Mouse (Mus musculus): Measurements from ENCODE around the gene Arhgef28. TPM values are rescaled to one million over a fixed set of nuclear protein-coding genes. Genes with fewer than 3 reads are reported as not detected.

Arhgef28 gene
- total and polyA plus RNA-seq, 3 experiments, result 0.11 TPM; not detected in 2

DNA sequence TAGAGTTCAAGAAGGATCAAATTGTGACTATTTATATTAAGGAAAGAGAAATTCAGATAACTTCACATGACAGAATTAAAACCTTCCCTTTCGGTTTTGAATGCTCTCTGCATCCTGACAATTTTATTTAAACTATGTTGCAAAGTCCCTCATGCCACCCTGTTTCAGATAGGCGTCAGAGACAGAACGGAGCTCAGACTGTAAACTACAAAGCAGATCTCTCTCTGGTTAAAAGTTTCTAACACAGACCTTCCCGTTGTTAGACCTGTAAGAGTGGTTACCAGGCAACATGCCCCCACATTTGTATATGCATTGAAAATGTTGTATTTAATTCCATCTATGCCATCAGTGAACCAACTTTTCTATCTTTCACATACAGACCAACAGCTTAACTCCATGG lies 246.1 kb downstream of the Arhgef28 start:
- H3K4me1 ChIP-seq (ENCODE audit: insufficient read depth, low read depth, low read length), result no peaks in the 10 kb centered on the region
- H3K36me3 ChIP-seq (replicated peaks), result no peaks in the 10 kb centered on the region
- H3K27me3 ChIP-seq (ENCODE audit: insufficient read depth, low read length), result peaks cover 12% of the 10 kb centered on the region; the same call in 1 of the 2 replicates
- no peaks in the 10 kb centered on the region for H3K9me3 ChIP-seq (replicated peaks)
- DNase-seq (ENCODE audit: low spot score), result no peak
- no peak for TF ChIP-seq POLR2AphosphoS5 (IDR thresholded peaks at IDR 0.05; ENCODE audit: insufficient replicate concordance, low read depth, low read length)
- TF ChIP-seq TAL1 (conservative IDR thresholded peaks at IDR 0.05; ENCODE audit: low read depth, low read length), result no peak
- no peak for TF ChIP-seq GATA1 (IDR thresholded peaks at IDR 0.05; ENCODE audit: borderline replicate concordance, low read length)
- no peak for TF ChIP-seq CTCF (IDR thresholded peaks at IDR 0.05; ENCODE audit: low read depth, low read length)
- TF ChIP-seq GATA2 (IDR thresholded peaks at IDR 0.05; ENCODE audit: borderline replicate concordance, low read depth, low read length), result no peak
- no peak for ATAC-seq (ENCODE audit: extremely low read depth, insufficient number of reproducible peaks, low FRiP score, poor library complexity, severe bottlenecking)
- no peak overlapping the region for H3K4me3 ChIP-seq (ENCODE audit: low read depth, low read length)

DNA sequence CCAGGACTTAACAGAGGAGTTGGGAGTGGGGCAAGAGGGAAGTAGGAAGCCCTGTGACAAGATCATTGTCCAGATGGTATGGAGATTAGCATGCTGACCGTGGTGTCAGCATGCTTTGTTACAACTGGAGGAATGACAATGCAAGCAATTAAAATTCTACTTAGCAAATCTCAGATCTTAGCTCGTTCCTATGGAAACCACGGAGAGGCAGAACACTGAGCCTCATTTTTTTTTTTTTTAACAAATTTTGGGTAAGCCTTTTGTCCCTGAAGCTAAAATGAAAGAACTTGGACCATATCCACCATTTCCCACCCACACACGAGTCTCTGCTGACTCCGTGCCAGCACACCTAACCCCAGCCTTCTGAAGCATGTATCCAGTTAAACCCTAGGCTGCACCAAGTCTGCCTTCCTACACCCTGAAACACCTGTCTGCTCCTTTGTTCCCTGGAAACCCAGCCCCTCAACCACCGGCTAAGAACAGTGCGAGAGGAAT lies 246.8 kb downstream of the Arhgef28 start:
- ATAC-seq (ENCODE audit: extremely low read depth, insufficient number of reproducible peaks, low FRiP score, poor library complexity, severe bottlenecking), result no peak
- Histone ChIP-seq H3K36me3 (replicated peaks) (no peaks in the 10 kb centered on the region), H3K4me1 (ENCODE audit: insufficient read depth, low read depth, low read length) (no peaks in the 10 kb centered on the region), H3K27me3 (ENCODE audit: insufficient read depth, low read length) (peaks cover 12% of the 10 kb centered on the region; the same call in 1 of the 2 replicates), H3K9me3 (replicated peaks) (no peaks in the 10 kb centered on the region), H3K4me3 (ENCODE audit: low read depth, low read length) (no peak overlapping the region)
- no peak for DNase-seq (ENCODE audit: low spot score)
- no peak for TF ChIP-seq TAL1 (conservative IDR thresholded peaks at IDR 0.05; ENCODE audit: low read depth, low read length)
- no peak for TF ChIP-seq GATA2 (IDR thresholded peaks at IDR 0.05; ENCODE audit: borderline replicate concordance, low read depth, low read length)
- TF ChIP-seq CTCF (IDR thresholded peaks at IDR 0.05; ENCODE audit: low read depth, low read length), result no peak
- no peak for TF ChIP-seq GATA1 (IDR thresholded peaks at IDR 0.05; ENCODE audit: borderline replicate concordance, low read length)
- TF ChIP-seq POLR2AphosphoS5 (IDR thresholded peaks at IDR 0.05; ENCODE audit: insufficient replicate concordance, low read depth, low read length), result no peak

DNA sequence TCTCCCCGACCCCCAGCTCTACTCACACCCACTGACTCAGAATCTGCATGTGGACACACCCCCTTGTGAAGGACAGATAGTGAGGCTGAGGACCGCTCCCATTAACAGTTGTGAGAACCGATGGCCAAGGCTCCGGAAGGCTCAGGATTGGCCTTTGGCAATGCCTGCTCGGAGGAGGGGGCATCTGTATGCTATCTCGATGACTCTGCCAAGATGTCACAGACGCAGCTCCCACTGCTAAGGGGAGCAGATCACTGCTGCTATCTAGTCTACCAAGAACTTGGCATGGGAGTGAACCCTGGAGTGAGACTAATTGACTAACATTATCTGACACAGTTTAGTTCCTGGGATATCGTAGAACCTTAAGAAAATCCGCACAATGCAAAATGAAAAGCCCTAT lies 250.5 kb downstream of the Arhgef28 start:
- ATAC-seq (ENCODE audit: extremely low read depth, insufficient number of reproducible peaks, low FRiP score, poor library complexity, severe bottlenecking) (no peak), DNase-seq (ENCODE audit: low spot score) (no peak)
- TF ChIP-seq TAL1 (conservative IDR thresholded peaks at IDR 0.05; ENCODE audit: low read depth, low read length) (no peak), CTCF (IDR thresholded peaks at IDR 0.05; ENCODE audit: low read depth, low read length) (no peak), GATA2 (IDR thresholded peaks at IDR 0.05; ENCODE audit: borderline replicate concordance, low read depth, low read length) (no peak), POLR2AphosphoS5 (IDR thresholded peaks at IDR 0.05; ENCODE audit: insufficient replicate concordance, low read depth, low read length) (no peak), GATA1 (IDR thresholded peaks at IDR 0.05; ENCODE audit: borderline replicate concordance, low read length) (no peak)
- peaks cover 13% of the 10 kb centered on the region for H3K27me3 ChIP-seq (ENCODE audit: insufficient read depth, low read length)
- H3K36me3 ChIP-seq (replicated peaks), result no peaks in the 10 kb centered on the region
- H3K9me3 ChIP-seq (replicated peaks), result no peaks in the 10 kb centered on the region
- no peak overlapping the region for H3K4me3 ChIP-seq (ENCODE audit: low read depth, low read length)
- H3K4me1 ChIP-seq (ENCODE audit: insufficient read depth, low read depth, low read length), result no peaks in the 10 kb centered on the region

DNA sequence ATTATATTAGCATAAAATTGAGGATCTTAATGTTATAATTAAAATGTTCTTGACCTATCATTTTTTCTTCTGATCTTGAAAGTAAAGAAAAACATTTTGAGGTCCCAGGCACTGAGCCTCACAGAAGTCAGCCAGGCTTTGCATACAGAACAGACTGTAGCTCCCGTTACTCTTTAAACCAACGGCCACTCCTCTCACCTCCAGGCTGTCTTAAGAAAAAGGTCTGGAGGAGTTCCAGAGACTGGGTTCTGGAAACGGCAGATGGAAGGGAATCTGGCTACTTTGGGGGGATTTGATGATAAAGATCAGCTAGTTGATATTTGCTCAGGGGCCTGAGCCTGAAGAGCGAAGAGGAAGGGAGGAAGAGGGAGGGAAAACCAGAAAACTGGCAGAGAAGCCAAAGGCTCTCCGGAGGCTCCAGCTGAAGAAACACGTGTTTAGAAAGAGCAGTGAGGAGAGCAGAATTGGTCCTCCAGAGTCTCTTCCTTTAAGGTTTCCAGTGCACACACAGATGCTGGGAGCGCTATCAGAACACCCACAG lies 251.2 kb downstream of the Arhgef28 start:
- Histone ChIP-seq H3K9me3 (replicated peaks) (no peaks in the 10 kb centered on the region), H3K27me3 (ENCODE audit: insufficient read depth, low read length) (peaks cover 15% of the 10 kb centered on the region), H3K4me3 (ENCODE audit: low read depth, low read length) (no peak overlapping the region), H3K4me1 (ENCODE audit: insufficient read depth, low read depth, low read length) (no peaks in the 10 kb centered on the region), H3K36me3 (replicated peaks) (no peaks in the 10 kb centered on the region)
- ATAC-seq (ENCODE audit: extremely low read depth, insufficient number of reproducible peaks, low FRiP score, poor library complexity, severe bottlenecking), result no peak
- DNase-seq (ENCODE audit: low spot score), result no peak
- TF ChIP-seq POLR2AphosphoS5 (IDR thresholded peaks at IDR 0.05; ENCODE audit: insufficient replicate concordance, low read depth, low read length) (no peak), TAL1 (conservative IDR thresholded peaks at IDR 0.05; ENCODE audit: low read depth, low read length) (no peak), GATA2 (IDR thresholded peaks at IDR 0.05; ENCODE audit: borderline replicate concordance, low read depth, low read length) (no peak), GATA1 (IDR thresholded peaks at IDR 0.05; ENCODE audit: borderline replicate concordance, low read length) (no peak), CTCF (IDR thresholded peaks at IDR 0.05; ENCODE audit: low read depth, low read length) (no peak)

DNA sequence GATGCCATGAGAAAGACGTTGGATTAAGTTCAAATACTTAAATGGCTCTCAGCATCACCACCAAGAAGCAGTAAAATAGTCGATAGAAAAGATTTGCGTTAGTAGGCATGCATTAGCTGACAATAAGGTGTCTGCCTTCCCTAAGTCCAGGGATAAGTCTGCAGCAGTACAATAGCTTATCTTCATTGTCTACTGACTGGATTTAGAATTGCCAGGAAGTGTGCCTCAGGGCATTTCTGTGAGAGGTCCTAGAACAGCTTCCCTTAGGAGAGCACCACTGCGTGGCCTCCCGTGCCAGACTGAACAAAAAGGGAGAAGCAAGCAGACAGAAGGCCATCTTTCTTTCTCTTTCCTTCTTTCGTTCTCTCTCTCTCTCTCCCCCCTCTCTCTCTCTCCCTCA lies 252.2 kb downstream of the Arhgef28 start:
- no peak for TF ChIP-seq TAL1 (conservative IDR thresholded peaks at IDR 0.05; ENCODE audit: low read depth, low read length)
- no peak for TF ChIP-seq CTCF (IDR thresholded peaks at IDR 0.05; ENCODE audit: low read depth, low read length)
- no peak for TF ChIP-seq POLR2AphosphoS5 (IDR thresholded peaks at IDR 0.05; ENCODE audit: insufficient replicate concordance, low read depth, low read length)
- TF ChIP-seq GATA2 (IDR thresholded peaks at IDR 0.05; ENCODE audit: borderline replicate concordance, low read depth, low read length), result no peak
- TF ChIP-seq GATA1 (IDR thresholded peaks at IDR 0.05; ENCODE audit: borderline replicate concordance, low read length), result no peak
- no peaks in the 10 kb centered on the region for H3K36me3 ChIP-seq (replicated peaks)
- H3K4me3 ChIP-seq (ENCODE audit: low read depth, low read length), result no peak overlapping the region
- DNase-seq (ENCODE audit: low spot score) (no peak), ATAC-seq (ENCODE audit: extremely low read depth, insufficient number of reproducible peaks, low FRiP score, poor library complexity, severe bottlenecking) (no peak)
- no peaks in the 10 kb centered on the region for H3K4me1 ChIP-seq (ENCODE audit: insufficient read depth, low read depth, low read length)
- H3K27me3 ChIP-seq (ENCODE audit: insufficient read depth, low read length), result peaks cover 15% of the 10 kb centered on the region
- no peaks in the 10 kb centered on the region for H3K9me3 ChIP-seq (replicated peaks)

DNA sequence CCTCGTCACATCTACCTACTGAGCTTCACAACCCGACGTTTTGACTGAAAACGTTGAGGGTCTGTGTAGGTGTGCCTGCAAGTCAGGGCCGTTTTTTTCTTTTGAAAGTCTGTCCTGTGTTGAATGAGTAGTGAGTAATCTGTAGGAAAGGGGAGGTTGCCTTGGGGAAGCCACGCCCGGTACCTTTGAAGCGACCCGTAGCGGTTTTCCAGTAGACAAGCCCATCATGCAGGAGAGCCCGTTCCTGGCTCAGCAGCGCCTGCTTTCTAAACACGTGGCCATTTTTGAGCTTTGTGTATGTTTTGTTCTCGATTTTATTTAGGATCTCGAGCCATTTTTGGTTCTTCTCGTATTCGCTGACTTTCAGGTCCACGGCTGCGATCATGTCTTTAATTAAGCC lies 252.7 kb downstream of the Arhgef28 start:
- TF ChIP-seq GATA2 (IDR thresholded peaks at IDR 0.05; ENCODE audit: borderline replicate concordance, low read depth, low read length), result no peak
- TF ChIP-seq TAL1 (conservative IDR thresholded peaks at IDR 0.05; ENCODE audit: low read depth, low read length), result no peak
- TF ChIP-seq CTCF (IDR thresholded peaks at IDR 0.05; ENCODE audit: low read depth, low read length), result no peak
- TF ChIP-seq GATA1 (IDR thresholded peaks at IDR 0.05; ENCODE audit: borderline replicate concordance, low read length), result no peak
- no peak for TF ChIP-seq POLR2AphosphoS5 (IDR thresholded peaks at IDR 0.05; ENCODE audit: insufficient replicate concordance, low read depth, low read length)
- ATAC-seq (ENCODE audit: extremely low read depth, insufficient number of reproducible peaks, low FRiP score, poor library complexity, severe bottlenecking), result no peak
- Histone ChIP-seq H3K4me3 (ENCODE audit: low read depth, low read length) (no peak overlapping the region), H3K36me3 (replicated peaks) (no peaks in the 10 kb centered on the region), H3K4me1 (ENCODE audit: insufficient read depth, low read depth, low read length) (no peaks in the 10 kb centered on the region), H3K9me3 (replicated peaks) (no peaks in the 10 kb centered on the region), H3K27me3 (ENCODE audit: insufficient read depth, low read length) (peaks cover 15% of the 10 kb centered on the region)
- no peak for DNase-seq (ENCODE audit: low spot score)
